Mouse (Mus musculus) MEL (cell line): ENCODE measurements at regions not wholly inside any gene's neighbourhood (a gene's known extent, or its start where the extent isn't known, plus 50 kb on each side); places are given as distances from the start of the nearest gene placed in this dataset.

Experiments used
- DNase-seq: peaks from one replicate; pipeline ENCODE4 v3.0.0; 2011; ENCODE audit warnings: low read depth, low spot score
- H3K27ac ChIP-seq: 2 replicates; pipeline ENCODE4 v1.5.1; 2012; ENCODE audit warnings: low read depth, mild to moderate bottlenecking, control low read depth, low read length, moderate library complexity; ENCODE audit not compliant: control insufficient read depth
- H3K27me3 ChIP-seq, 2 experiments: fragments of 150-350 bp in 1 of 2; sonication (generic) in 1 of 2; 2 replicates each; pipeline ENCODE4 v1.6.1; 2012; ENCODE audit warnings: low read length in 2 of 2, mild to moderate bottlenecking in 2 of 2, improper control_type of control experiment in 1 of 2, moderate library complexity in 1 of 2; ENCODE audit not compliant: insufficient read depth in 2 of 2, control insufficient read depth in 1 of 2
- H3K36me3 ChIP-seq, 2 experiments: 2 replicates each; pipeline ENCODE4 v1.6.1; 2012 to 2014; ENCODE audit warnings: low read length in 2 of 2, improper control_type of control experiment in 1 of 2, inconsistent platforms in 1 of 2, mild to moderate bottlenecking in 1 of 2; ENCODE audit not compliant: insufficient read depth in 2 of 2, control insufficient read depth in 1 of 2
- H3K4me1 ChIP-seq, 2 experiments: fragments of 150-350 bp in 1 of 2; sonication (generic) in 1 of 2; 2 replicates each; pipeline ENCODE4 v1.6.1; 2012; ENCODE audit warnings: low read length in 2 of 2, improper control_type of control experiment in 1 of 2, mild to moderate bottlenecking in 1 of 2; ENCODE audit not compliant: insufficient read depth in 2 of 2, control insufficient read depth in 1 of 2
- H3K4me3 ChIP-seq, 2 experiments: fragments of 150-350 bp in 1 of 2; sonication (generic) in 1 of 2; 2 replicates each; pipeline ENCODE4 v1.5.1; 2012; ENCODE audit warnings: low read depth in 2 of 2, low read length in 2 of 2, mild to moderate bottlenecking in 2 of 2, moderate library complexity in 2 of 2, control low read depth in 1 of 2, improper control_type of control experiment in 1 of 2; ENCODE audit not compliant: control insufficient read depth in 1 of 2, insufficient read depth in 1 of 2
- H3K79me2 ChIP-seq: 2 replicates; pipeline ENCODE4 v1.6.1; 2012; ENCODE audit warnings: mild to moderate bottlenecking, low read length, moderate library complexity; ENCODE audit not compliant: control insufficient read depth, poor library complexity, insufficient read depth
- H3K9ac ChIP-seq: 2 replicates; pipeline ENCODE4 v1.6.1; 2012; ENCODE audit warnings: low read depth, mild to moderate bottlenecking, control low read depth, low read length, moderate library complexity; ENCODE audit not compliant: control insufficient read depth, poor library complexity, severe bottlenecking
- H3K9me3 ChIP-seq: fragments of 150-350 bp; sonication (generic); replicated peaks from 2 replicates; pipeline ENCODE4 v1.6.1; 2012; ENCODE audit warnings: mild to moderate bottlenecking, low read length, improper control_type of control experiment, moderate library complexity; ENCODE audit not compliant: insufficient read depth
- ELF1 ChIP-seq: IDR thresholded peaks from 2 replicates; pipeline ENCODE4 v1.6.1; 2014; ENCODE audit warnings: low read depth, mild to moderate bottlenecking, inconsistent platforms, low read length, improper control_type of control experiment, moderate library complexity
- GABPA ChIP-seq: IDR thresholded peaks from 2 replicates; pipeline ENCODE4 v1.6.1; 2012; ENCODE audit warnings: low read depth, mild to moderate bottlenecking, inconsistent platforms, low read length, improper control_type of control experiment, moderate library complexity
- GATA1 ChIP-seq: IDR thresholded peaks from 2 replicates; pipeline ENCODE4 v1.6.1; 2011; ENCODE audit warnings: low read depth, low read length, improper control_type of control experiment
- KAT2A ChIP-seq: conservative IDR thresholded peaks from 2 replicates; pipeline ENCODE4 v1.6.1; 2012; ENCODE audit warnings: low read depth, low read length, improper control_type of control experiment, inconsistent platforms
- MAFK ChIP-seq: IDR thresholded peaks from 2 replicates; pipeline ENCODE4 v1.6.1; 2011; ENCODE audit warnings: low read depth, mild to moderate bottlenecking, low read length, improper control_type of control experiment, borderline replicate concordance
- MAX ChIP-seq: IDR thresholded peaks from 2 replicates; pipeline ENCODE4 v1.6.1; 2011; ENCODE audit warnings: low read length, improper control_type of control experiment
- MAZ ChIP-seq: IDR thresholded peaks from 2 replicates; pipeline ENCODE4 v1.6.1; 2012; ENCODE audit warnings: low read depth, mild to moderate bottlenecking, inconsistent platforms, low read length, improper control_type of control experiment
- MXI1 ChIP-seq: IDR thresholded peaks from 2 replicates; pipeline ENCODE4 v1.6.1; 2011; ENCODE audit warnings: mild to moderate bottlenecking, low read depth, low read length, improper control_type of control experiment
- NELFE ChIP-seq: IDR thresholded peaks from 2 replicates; pipeline ENCODE4 v1.6.1; 2011; ENCODE audit warnings: low read depth, low read length, improper control_type of control experiment
- POLR2A ChIP-seq, 2 experiments: IDR thresholded peaks; 2 replicates each; pipeline ENCODE4 v1.6.1; 2011 to 2012; ENCODE audit warnings: low read length in 2 of 2, mild to moderate bottlenecking in 2 of 2, control low read depth in 1 of 2, improper control_type of control experiment in 1 of 2, low read depth in 1 of 2, moderate library complexity in 1 of 2; ENCODE audit not compliant: control insufficient read depth in 1 of 2, insufficient read depth in 1 of 2, poor library complexity in 1 of 2
- POLR2AphosphoS2 ChIP-seq: IDR thresholded peaks from 2 replicates; pipeline ENCODE4 v1.6.1; 2011; ENCODE audit warnings: low read length, improper control_type of control experiment
- POLR2AphosphoS5 ChIP-seq: IDR thresholded peaks from 2 replicates; pipeline ENCODE4 v1.6.1; 2012; ENCODE audit warnings: low read depth, borderline replicate concordance, mild to moderate bottlenecking, inconsistent platforms, low read length, moderate library complexity, mixed read lengths
- RAD21 ChIP-seq: IDR thresholded peaks from 2 replicates; pipeline ENCODE4 v1.6.1; 2011; ENCODE audit warnings: mild to moderate bottlenecking, low read depth, low read length, improper control_type of control experiment
- TCF12 ChIP-seq: IDR thresholded peaks from 2 replicates; pipeline ENCODE4 v1.6.1; 2014; ENCODE audit warnings: low read depth, mild to moderate bottlenecking, inconsistent platforms, low read length, improper control_type of control experiment, moderate library complexity
- USF1 ChIP-seq: IDR thresholded peaks from 2 replicates; pipeline ENCODE4 v1.6.1; 2014; ENCODE audit warnings: low read depth, mild to moderate bottlenecking, inconsistent platforms, low read length, improper control_type of control experiment, moderate library complexity
- USF2 ChIP-seq, 2 experiments: IDR thresholded peaks; 2 replicates each; pipeline ENCODE4 v1.6.1; 2011 to 2012; ENCODE audit warnings: improper control_type of control experiment in 2 of 2, low read length in 2 of 2, borderline replicate concordance in 1 of 2, inconsistent platforms in 1 of 2, low read depth in 1 of 2, mild to moderate bottlenecking in 1 of 2; ENCODE audit not compliant: insufficient read depth in 1 of 2
- ZC3H11A ChIP-seq: IDR thresholded peaks from 2 replicates; pipeline ENCODE4 v1.6.1; 2012; ENCODE audit warnings: low read depth, mild to moderate bottlenecking, inconsistent platforms, low read length, improper control_type of control experiment

GRCm38 (mm10) chr13:37157808-37158207 lies 107.8 kb upstream of the F13a1 start (continued):
- TF ChIP-seq GATA1, result no peak

- Histone ChIP-seq H3K9ac (no peak overlapping the region), H3K9me3 (no peaks in the 10 kb centered on the region), H3K27ac (no peak overlapping the region), H3K4me1 (no peaks in the 10 kb centered on the region), H3K4me3 (no peak overlapping the region), H3K79me2 (no peaks in the 10 kb centered on the region)
- no peak for DNase-seq
- TF ChIP-seq USF2 (IDR thresholded peaks at IDR 0.05; ENCODE audit: borderline replicate concordance in 1 of 2, insufficient read depth in 1 of 2, low read depth in 1 of 2, low read length in 2 of 2), result no peak
- TF ChIP-seq, all 39 proteins: peak for 0
- Histone ChIP-seq H3K36me3 (no peaks in the 10 kb centered on the region), H3K27me3 (no peaks in the 10 kb centered on the region)
These were observed 101.9 kb upstream of the F13a1 start for GRCm38 (mm10) chr13:37151835-37152516.

GRCm38 (mm10) chr13:37149961-37150360 lies 99.9 kb upstream of the F13a1 start:
- no peaks in the 10 kb centered on the region for H3K79me2 ChIP-seq
- no peaks in the 10 kb centered on the region for H3K9me3 ChIP-seq
- no peak overlapping the region for H3K27ac ChIP-seq
- H3K9ac ChIP-seq, result no peak overlapping the region
- H3K36me3 ChIP-seq, result no peaks in the 10 kb centered on the region
- DNase-seq, result no peak
- H3K4me3 ChIP-seq, result no peak overlapping the region
- H3K4me1 ChIP-seq, result no peaks in the 10 kb centered on the region
- no peaks in the 10 kb centered on the region for H3K27me3 ChIP-seq
- TF ChIP-seq ZC3H11A (no peak), MXI1 (no peak), MAX (no peak), USF1 (no peak), NELFE (no peak), POLR2AphosphoS2 (no peak), TCF12 (no peak), ELF1 (no peak), RAD21 (no peak), KAT2A (no peak), GABPA (no peak), MAZ (no peak), POLR2AphosphoS5 (no peak), POLR2A (IDR thresholded peaks at IDR 0.05; ENCODE audit: control insufficient read depth in 1 of 2, insufficient read depth in 1 of 2, low read depth in 1 of 2, low read length in 2 of 2, poor library complexity in 1 of 2) (no peak), MAFK (no peak)
